Mouse (Mus musculus) liver, embryonic 14.5 days (tissue): ENCODE results near the gene Prn.

Source experiments
- CTCF ChIP-seq: IDR thresholded peaks from 2 replicates; pipeline ENCODE4 v1.5.1; 2016; ENCODE audit warnings: antibody characterized with exemption, low read depth, control low read depth
- EP300 ChIP-seq: IDR thresholded peaks from 2 replicates; pipeline ENCODE4 v1.6.1; 2016; ENCODE audit warnings: antibody characterized with exemption, low read depth

DNA sequence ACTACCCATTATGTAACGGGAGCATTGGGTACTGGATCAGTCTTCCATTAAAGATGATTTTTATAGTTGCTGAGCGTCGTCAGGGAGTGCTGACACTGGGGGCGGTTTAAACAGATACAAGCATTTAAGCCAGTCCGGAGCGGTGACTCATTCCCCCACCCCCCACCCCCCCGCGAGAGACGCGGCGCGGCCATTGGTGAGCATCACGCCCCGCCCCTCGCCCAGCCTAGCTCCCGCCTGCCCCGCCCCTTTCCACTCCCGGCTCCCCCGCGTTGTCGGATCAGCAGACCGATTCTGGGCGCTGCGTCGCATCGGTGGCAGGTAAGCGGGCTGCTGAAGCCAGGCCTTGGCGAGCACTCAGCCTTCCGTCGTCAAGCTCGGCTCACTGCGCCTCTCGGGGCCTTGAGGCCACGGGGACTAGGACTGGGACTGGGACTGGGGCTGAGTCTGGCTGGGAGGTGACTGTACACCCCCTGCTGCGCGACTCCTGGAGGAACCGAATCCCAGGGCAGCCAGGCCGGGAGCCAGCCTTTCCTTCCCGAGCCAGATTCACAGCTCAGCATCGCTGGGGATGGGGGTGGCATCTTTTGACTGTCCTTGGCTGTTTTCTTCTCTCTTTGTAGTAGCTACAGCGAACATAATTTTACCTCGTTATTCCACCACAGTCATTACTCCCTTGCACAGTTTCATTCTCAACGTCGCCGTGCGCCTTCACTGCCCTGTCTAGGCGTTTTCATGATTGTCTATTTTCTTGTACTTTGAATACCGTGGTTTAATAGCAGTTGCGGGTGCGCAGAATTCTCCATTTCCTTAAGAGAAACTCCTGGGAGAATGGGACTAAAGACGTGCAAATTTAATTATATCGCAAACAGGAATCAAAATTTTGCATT lies at the start of gene Prn, which contains the start of gene Prnp:
- TF ChIP-seq CTCF (peak; percentile 21; the same call in 1 of the 2 replicates), EP300 (peak; percentile 41)
